Mouse (Mus musculus): Measurements from ENCODE around the gene 5730455P16Rik. TPM values are rescaled to one million over a fixed set of nuclear protein-coding genes. Genes with fewer than 3 reads are reported as not detected.

The 5730455P16Rik gene
- polyA plus RNA-seq, 1 experiment from 2014 or later: 9.1 TPM

- H3K27me3 ChIP-seq (replicated peaks; ENCODE audit: control insufficient read depth, insufficient read depth, low read length): no peaks in the 10 kb centered on the region
- H3K4me3 ChIP-seq (ENCODE audit: low read depth, low read length): no peak overlapping the region
- no peaks in the 10 kb centered on the region for H3K4me1 ChIP-seq (replicated peaks; ENCODE audit: control insufficient read depth, insufficient read depth, low read length)
- ATAC-seq: no peak
- no peak overlapping the region for H3K9ac ChIP-seq (ENCODE audit: low read depth, low read length)
- whole genome bisulfite sequencing: 81% methylated on average over 1 of the region's 1 CpGs
- H3K27ac ChIP-seq (ENCODE audit: low read depth, low read length): no peak overlapping the region
- peak; percentile 36 for TF ChIP-seq CTCF (IDR thresholded peaks at IDR 0.05; ENCODE audit: low read depth)
- H3K36me3 ChIP-seq (ENCODE audit: control insufficient read depth, insufficient read depth): peaks cover 51% of the 10 kb centered on the region
- H3K4me2 ChIP-seq (replicated peaks; ENCODE audit: low read depth): no peak overlapping the region
- H3K9me3 ChIP-seq (ENCODE audit: control insufficient read depth): no peaks in the 10 kb centered on the region
Observed at GRCm38 (mm10) chr11:80368949-80369348, 8.9 kb downstream of the 5730455P16Rik start.

- ATAC-seq: no peak
- H3K27ac ChIP-seq (ENCODE audit: low read depth, low read length): no peak overlapping the region
- no peaks in the 10 kb centered on the region for H3K9me3 ChIP-seq (ENCODE audit: control insufficient read depth)
- no peak overlapping the region for H3K9ac ChIP-seq (ENCODE audit: low read depth, low read length)
- no peaks in the 10 kb centered on the region for H3K36me3 ChIP-seq (ENCODE audit: control insufficient read depth, insufficient read depth)
- no peak overlapping the region for H3K4me2 ChIP-seq (replicated peaks; ENCODE audit: low read depth)
- 30% methylated on average over 4 of the region's 4 CpGs for WGBS
- peak; percentile 54 for TF ChIP-seq CTCF (IDR thresholded peaks at IDR 0.05; ENCODE audit: low read depth)
- H3K27me3 ChIP-seq (replicated peaks; ENCODE audit: control insufficient read depth, insufficient read depth, low read length): no peaks in the 10 kb centered on the region
- H3K4me3 ChIP-seq (ENCODE audit: low read depth, low read length): no peak overlapping the region
- no peaks in the 10 kb centered on the region for H3K4me1 ChIP-seq (replicated peaks; ENCODE audit: control insufficient read depth, insufficient read depth, low read length)
Observed at GRCm38 (mm10) chr11:80354832-80355231, 23.0 kb downstream of the 5730455P16Rik start.

- ATAC-seq: no peak
- TF ChIP-seq CTCF (IDR thresholded peaks at IDR 0.05; ENCODE audit: low read depth): peak; percentile 94
- H3K36me3 ChIP-seq (ENCODE audit: control insufficient read depth, insufficient read depth): no peaks in the 10 kb centered on the region
- no peak overlapping the region for H3K4me2 ChIP-seq (replicated peaks; ENCODE audit: low read depth)
- no peak overlapping the region for H3K4me3 ChIP-seq (ENCODE audit: low read depth, low read length)
- H3K27ac ChIP-seq (ENCODE audit: low read depth, low read length): no peak overlapping the region
- no peaks in the 10 kb centered on the region for H3K27me3 ChIP-seq (replicated peaks; ENCODE audit: control insufficient read depth, insufficient read depth, low read length)
- H3K9ac ChIP-seq (ENCODE audit: low read depth, low read length): no peak overlapping the region
- H3K4me1 ChIP-seq (replicated peaks; ENCODE audit: control insufficient read depth, insufficient read depth, low read length): no peaks in the 10 kb centered on the region
- WGBS: 73% methylated on average over 5 of the region's 5 CpGs
- H3K9me3 ChIP-seq (ENCODE audit: control insufficient read depth): no peaks in the 10 kb centered on the region
Observed at GRCm38 (mm10) chr11:80351832-80352430, 25.9 kb downstream of the 5730455P16Rik start.

DNA sequence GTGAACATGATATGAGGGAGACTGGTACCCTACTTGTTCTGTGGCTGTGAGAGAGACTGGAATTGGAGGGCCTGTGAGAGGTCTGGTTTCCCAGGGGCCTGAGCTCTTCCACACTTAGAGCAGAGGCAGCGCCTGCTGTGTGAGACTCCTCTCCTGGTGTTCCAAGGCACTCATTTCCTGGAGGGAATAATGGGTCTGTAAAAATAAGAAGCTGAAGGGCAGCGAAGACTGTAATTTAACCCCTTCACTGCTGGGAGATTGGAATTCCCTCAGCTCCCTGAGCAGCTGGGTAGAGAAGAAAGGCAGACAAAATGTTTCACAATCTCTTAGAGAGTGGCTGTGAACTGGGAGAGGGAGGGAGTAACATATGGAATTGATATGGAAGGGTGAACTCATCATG is 35.4 kb downstream of the 5730455P16Rik start:
- Histone ChIP-seq H3K9me3 (ENCODE audit: control insufficient read depth) (no peaks in the 10 kb centered on the region), H3K27me3 (replicated peaks; ENCODE audit: control insufficient read depth, insufficient read depth, low read length) (no peaks in the 10 kb centered on the region), H3K36me3 (ENCODE audit: control insufficient read depth, insufficient read depth) (no peaks in the 10 kb centered on the region), H3K4me2 (replicated peaks; ENCODE audit: low read depth) (no peak overlapping the region), H3K9ac (ENCODE audit: low read depth, low read length) (no peak overlapping the region), H3K27ac (ENCODE audit: low read depth, low read length) (no peak overlapping the region), H3K4me3 (ENCODE audit: low read depth, low read length) (no peak overlapping the region), H3K4me1 (replicated peaks; ENCODE audit: control insufficient read depth, insufficient read depth, low read length) (no peaks in the 10 kb centered on the region)
- ATAC-seq: no peak
- WGBS: 19% methylated on average over 2 of the region's 2 CpGs
- no peak for TF ChIP-seq CTCF (IDR thresholded peaks at IDR 0.05; ENCODE audit: low read depth)

DNA sequence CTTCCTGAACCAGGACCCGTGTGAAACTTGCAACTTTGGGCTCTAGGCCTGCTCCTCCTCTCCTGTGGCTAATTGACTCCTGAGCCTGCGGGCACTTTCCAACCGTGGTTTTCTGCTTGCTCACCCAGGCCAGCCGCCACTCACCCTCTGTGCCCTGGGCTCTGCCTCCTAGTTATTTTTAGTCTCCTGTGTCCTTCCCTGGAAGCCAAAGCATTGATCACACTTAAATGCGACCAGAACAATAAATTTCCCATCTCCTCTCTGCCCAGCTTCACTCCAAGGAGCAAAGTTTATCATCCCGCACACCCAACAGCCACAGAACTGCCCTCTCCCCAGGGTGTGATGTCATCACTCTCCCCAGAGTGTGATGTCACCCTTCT is 41.5 kb downstream of the 5730455P16Rik start:
- TF ChIP-seq CTCF (IDR thresholded peaks at IDR 0.05; ENCODE audit: low read depth): no peak
- Histone ChIP-seq H3K27ac (ENCODE audit: low read depth, low read length) (no peak overlapping the region), H3K9me3 (ENCODE audit: control insufficient read depth) (no peaks in the 10 kb centered on the region), H3K27me3 (replicated peaks; ENCODE audit: control insufficient read depth, insufficient read depth, low read length) (no peaks in the 10 kb centered on the region; the same call in 1 of the 2 replicates), H3K4me1 (replicated peaks; ENCODE audit: control insufficient read depth, insufficient read depth, low read length) (no peaks in the 10 kb centered on the region), H3K36me3 (ENCODE audit: control insufficient read depth, insufficient read depth) (no peaks in the 10 kb centered on the region), H3K9ac (ENCODE audit: low read depth, low read length) (no peak overlapping the region), H3K4me3 (ENCODE audit: low read depth, low read length) (no peak overlapping the region), H3K4me2 (replicated peaks; ENCODE audit: low read depth) (no peak overlapping the region)
- no peak for ATAC-seq
- WGBS: 24% methylated on average over 6 of the region's 6 CpGs

GRCm38 (mm10) chr11:80335609-80336350 is 42.1 kb downstream of the 5730455P16Rik start:
- no peak for TF ChIP-seq CTCF (IDR thresholded peaks at IDR 0.05; ENCODE audit: low read depth)
- WGBS: 6% methylated on average over 7 of the region's 7 CpGs
- ATAC-seq: no peak
- no peaks in the 10 kb centered on the region for H3K36me3 ChIP-seq (ENCODE audit: control insufficient read depth, insufficient read depth)
- no peak overlapping the region for H3K4me2 ChIP-seq (replicated peaks; ENCODE audit: low read depth)
- no peak overlapping the region for H3K27ac ChIP-seq (ENCODE audit: low read depth, low read length)
- H3K4me3 ChIP-seq (ENCODE audit: low read depth, low read length): no peak overlapping the region
- no peaks in the 10 kb centered on the region; the same call in 1 of the 2 replicates for H3K27me3 ChIP-seq (replicated peaks; ENCODE audit: control insufficient read depth, insufficient read depth, low read length)
- no peak overlapping the region for H3K9ac ChIP-seq (ENCODE audit: low read depth, low read length)
- no peaks in the 10 kb centered on the region for H3K4me1 ChIP-seq (replicated peaks; ENCODE audit: control insufficient read depth, insufficient read depth, low read length)
- H3K9me3 ChIP-seq (ENCODE audit: control insufficient read depth): no peaks in the 10 kb centered on the region

All from intestine, postnatal 0 days (tissue).